Mouse (Mus musculus) neural tube, embryonic 14.5 days (tissue): ENCODE results near the gene Ltb4r1. TPM values are rescaled to one million over a fixed set of nuclear protein-coding genes. Genes with fewer than 3 reads are reported as not detected.

Experiments
- polyA plus RNA-seq: library from polyadenylated mRNA; unstranded; fragments of >200 nt; fragmentation: Nextera tagmentation; extraction: Ambion mirVana; gene quantifications from 2 replicates; pipeline ENCODE4 v1.2.1, GENCODE M21; 2014

Gene Ltb4r1
- polyA plus RNA-seq, 1 experiment from 2014 or later = 0.24 TPM

Other genes with a start within 250 kb of the Ltb4r1 start
- gene Nrl, start 241.0 kb upstream of the Ltb4r1 start, polyA plus RNA-seq = 0.13 and 0.20 TPM in 2 replicates
- 17.6 and 19.5 TPM in 2 replicates for gene Pck2, start 225.7 kb upstream of the Ltb4r1 start, polyA plus RNA-seq
- gene Dcaf11, start 206.0 kb upstream of the Ltb4r1 start, polyA plus RNA-seq = 112 and 114 TPM in 2 replicates
- gene A730061H03Rik, start 205.6 kb upstream of the Ltb4r1 start, polyA plus RNA-seq = 1.5 TPM in 1 of 2 replicates, not detected in the other
- gene Fitm1, start 190.3 kb upstream of the Ltb4r1 start, polyA plus RNA-seq = 0.58 TPM in 1 of 2 replicates, not detected in the other
- gene Psme1, start 187.8 kb upstream of the Ltb4r1 start, polyA plus RNA-seq = 200 and 226 TPM in 2 replicates
- gene Emc9, start 180.7 kb upstream of the Ltb4r1 start, polyA plus RNA-seq = 38.9 and 48.8 TPM in 2 replicates
- gene Psme2, start 174.8 kb upstream of the Ltb4r1 start, polyA plus RNA-seq = 162 and 184 TPM in 2 replicates
- gene Rnf31, start 174.3 kb upstream of the Ltb4r1 start, polyA plus RNA-seq = 12.3 and 18.8 TPM in 2 replicates
- gene Irf9, start 162.4 kb upstream of the Ltb4r1 start, polyA plus RNA-seq = 6.6 and 8.6 TPM in 2 replicates
- 7.0 and 9.3 TPM in 2 replicates for gene Rec8, start 147.9 kb upstream of the Ltb4r1 start, polyA plus RNA-seq
- 109 and 110 TPM in 2 replicates for gene Ipo4, start 130.0 kb upstream of the Ltb4r1 start, polyA plus RNA-seq
- 2.9 TPM in 2 replicates for gene Gm49378, start 128.1 kb upstream of the Ltb4r1 start, polyA plus RNA-seq
- 55.9 and 66.9 TPM in 2 replicates for gene Tm9sf1, start 122.2 kb upstream of the Ltb4r1 start, polyA plus RNA-seq
- gene Tssk4, start 115.8 kb upstream of the Ltb4r1 start, polyA plus RNA-seq = 0.24 TPM in 1 of 2 replicates, not detected in the other
- gene Mdp1, start 105.5 kb upstream of the Ltb4r1 start, polyA plus RNA-seq = 69.0 and 75.5 TPM in 2 replicates
- gene Gmpr2, start 94.0 kb upstream of the Ltb4r1 start, polyA plus RNA-seq = 42.5 and 43.7 TPM in 2 replicates
- 550 and 603 TPM in 2 replicates for gene Nedd8, start 93.8 kb upstream of the Ltb4r1 start, polyA plus RNA-seq
- 28.3 and 28.6 TPM in 2 replicates for gene Tinf2, start 84.1 kb upstream of the Ltb4r1 start, polyA plus RNA-seq
- gene Tgm1, start 52.0 kb upstream of the Ltb4r1 start, polyA plus RNA-seq = 0.11 and 0.33 TPM in 2 replicates
- 47.1 and 59.2 TPM in 2 replicates for gene Rabggta, start 43.7 kb upstream of the Ltb4r1 start, polyA plus RNA-seq
- gene Dhrs1, start 20.3 kb upstream of the Ltb4r1 start, polyA plus RNA-seq = 73.6 and 75.5 TPM in 2 replicates
- 27.4 and 30.1 TPM in 2 replicates for gene Nop9, start 20.3 kb upstream of the Ltb4r1 start, polyA plus RNA-seq
- not detected in 2 replicates for gene Cideb, start 7.5 kb upstream of the Ltb4r1 start, polyA plus RNA-seq
- gene Ltb4r2, start 4.5 kb upstream of the Ltb4r1 start, polyA plus RNA-seq = 0.27 and 0.59 TPM in 2 replicates
- gene Adcy4, start 18.1 kb downstream of the Ltb4r1 start, polyA plus RNA-seq = 1.9 and 3.9 TPM in 2 replicates
- 1.9 and 2.2 TPM in 2 replicates for gene Ripk3, start 22.9 kb downstream of the Ltb4r1 start, polyA plus RNA-seq
- gene Nfatc4, start 57.2 kb downstream of the Ltb4r1 start, polyA plus RNA-seq = 5.5 and 10.4 TPM in 2 replicates
- 5.8 and 10.2 TPM in 2 replicates for gene Nynrin, start 88.0 kb downstream of the Ltb4r1 start, polyA plus RNA-seq
- 0.24 and 0.91 TPM in 2 replicates for gene Cbln3, start 118.4 kb downstream of the Ltb4r1 start, polyA plus RNA-seq
- gene Khnyn, start 119.0 kb downstream of the Ltb4r1 start, polyA plus RNA-seq = 5.9 and 7.3 TPM in 2 replicates
- gene Sdr39u1, start 134.3 kb downstream of the Ltb4r1 start, polyA plus RNA-seq = 138 and 163 TPM in 2 replicates
- gene Cma1, start 178.7 kb downstream of the Ltb4r1 start, polyA plus RNA-seq = not detected in 2 replicates
- not detected in 2 replicates for gene Cma2, start 185.0 kb downstream of the Ltb4r1 start, polyA plus RNA-seq